In the genomic region with DNA sequence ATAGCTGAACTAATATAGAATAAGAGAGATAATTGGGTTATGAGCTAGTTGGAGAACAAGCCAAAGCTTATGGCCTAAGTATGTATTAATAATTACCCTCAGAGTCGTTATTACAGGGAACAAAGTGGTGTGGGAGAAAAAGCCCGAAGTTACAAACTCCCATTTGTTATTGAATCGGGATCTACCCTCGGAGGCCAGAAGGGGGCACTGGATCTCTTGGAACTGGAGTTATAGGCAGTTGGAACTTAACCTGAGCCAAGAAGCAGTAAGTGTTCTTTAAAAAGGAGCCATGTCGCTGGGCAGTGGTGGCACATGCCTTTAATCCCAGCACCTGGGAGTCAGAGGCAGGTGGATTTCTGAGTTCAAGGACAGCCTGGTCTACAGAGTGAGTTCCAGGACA, we compare ENCODE assay signal across 8 mouse cellular contexts. TPM values are rescaled to one million over a fixed set of nuclear protein-coding genes. Genes with fewer than 3 reads are reported as not detected.
A peak's percentile ranks its signal among the peaks of the same experiment; 100 is the strongest.
DNase-seq lines count a peak whose midpoint lies in the region; ATAC-seq and TF ChIP-seq lines count a peak whose summit lies in the region.

No protein-coding gene starts in this region.

- H3K9me3 ChIP-seq in kidney, embryonic 14.5 days (ENCODE audit: control insufficient read depth, low read length) = no peaks in the 10 kb centered on the region
- H3K9me3 ChIP-seq in E14TG2a.4 (ENCODE audit: low read length) = no peaks in the 10 kb centered on the region
- no peaks in the 10 kb centered on the region for H3K9me3 ChIP-seq in embryonic facial prominence, embryonic 10.5 days

- H3K27me3 ChIP-seq in kidney, embryonic 14.5 days (ENCODE audit: control insufficient read depth, insufficient read depth, low read length) = peaks cover 41% of the 10 kb centered on the region
- peaks cover 45% of the 10 kb centered on the region for H3K27me3 ChIP-seq in E14TG2a.4 (ENCODE audit: insufficient read depth, low read length)
- peaks cover 51% of the 10 kb centered on the region for H3K27me3 ChIP-seq in embryonic facial prominence, embryonic 10.5 days (replicated peaks; ENCODE audit: low read depth, poor library complexity, severe bottlenecking)

- ATAC-seq in kidney, embryonic 14.5 days (ENCODE audit: low FRiP score, low TSS enrichment) = no peak
- no peak for ATAC-seq in activated CD4-positive, CD25-positive, alpha-beta regulatory T cell, adult 4 months

- H3K9ac ChIP-seq in kidney, embryonic 14.5 days (ENCODE audit: low read depth, low read length) = no peak overlapping the region

- intact Hi-C loops in left cerebral cortex, postnatal 4 days (cut with DNase I) = loop anchor here (10.0 kb wide), 1 partner anchor 442 kb away; no protein-coding TSS in a partner anchor

- H3K4me3 ChIP-seq in kidney, embryonic 14.5 days (ENCODE audit: low read length) = no peak overlapping the region
- H3K4me3 ChIP-seq in E14TG2a.4 (replicated peaks; ENCODE audit: low read length) = no peak overlapping the region
- H3K4me3 ChIP-seq in embryonic facial prominence, embryonic 10.5 days = no peak overlapping the region

- TF ChIP-seq CTCF in E14TG2a.4 (conservative IDR thresholded peaks at IDR 0.05; ENCODE audit: low read length) = peak; percentile 38

- H3K36me3 ChIP-seq in kidney, embryonic 14.5 days (ENCODE audit: control insufficient read depth, insufficient read depth, low read length) = no peaks in the 10 kb centered on the region
- H3K36me3 ChIP-seq in E14TG2a.4 (ENCODE audit: insufficient read depth, low read length) = no peaks in the 10 kb centered on the region
- H3K36me3 ChIP-seq in embryonic facial prominence, embryonic 10.5 days (replicated peaks) = no peaks in the 10 kb centered on the region

- no peak overlapping the region for H3K27ac ChIP-seq in kidney, embryonic 14.5 days (ENCODE audit: low read depth, low read length)
- H3K27ac ChIP-seq in embryonic facial prominence, embryonic 10.5 days (replicated peaks) = no peak overlapping the region

- WGBS in kidney, embryonic 14.5 days = 26% methylated on average over 5 of the region's 5 CpGs
- 29% methylated on average over 5 of the region's 5 CpGs for WGBS in embryonic facial prominence, embryonic 10.5 days

- H3K4me2 ChIP-seq in kidney, embryonic 14.5 days (replicated peaks; ENCODE audit: low read depth, low read length) = no peak overlapping the region; the same call in 1 of the 2 replicates

- 0 out of 2 replicates have a peak, but pooled peaks cover 2% of the 10 kb centered on the region for H3K4me1 ChIP-seq in kidney, embryonic 14.5 days (ENCODE audit: control insufficient read depth, insufficient read depth, low read length)
- peaks cover 9% of the 10 kb centered on the region for H3K4me1 ChIP-seq in E14TG2a.4 (replicated peaks; ENCODE audit: low read depth, low read length)
- H3K4me1 ChIP-seq in embryonic facial prominence, embryonic 10.5 days = peaks cover 14% of the 10 kb centered on the region

- peak; percentile 36 for DNase-seq in kidney, adult 11 months
- peak; percentile 36 to 73 for DNase-seq in adrenal gland, adult (ENCODE audit: inconsistent age in 2 of 2, low spot score in 1 of 2)
- peak; percentile 54 for DNase-seq in embryonic facial prominence, embryonic 10.5 days (ENCODE audit: low spot score)
- DNase-seq in left cerebral cortex, postnatal 4 days = peak; percentile 61
- peak; percentile 16 for DNase-seq in retina, adult 2 months (ENCODE audit: low read depth, low spot score)

RNA-seq across cellular contexts. Expression of a gene that starts 2.2 kb away (rescaled TPM):
- polyA plus RNA-seq in kidney, embryonic 14.5 days (2014; fragmentation: Nextera tagmentation; extraction: Ambion mirVana) = not detected in 2 replicates
- polyA plus RNA-seq in embryonic facial prominence, embryonic 10.5 days (2016; fragmentation: Nextera tagmentation; extraction: Ambion mirVana) = 0.06 and 0.09 TPM in 2 replicates
- under 1 TPM; 0.42 to 0.64 TPM for total RNA-seq in left cerebral cortex, postnatal 4 days (2021)
- under 1 TPM in 1 of 2 experiments, not detected in 1; 0.13 TPM for polyA plus RNA-seq in activated CD4-positive, CD25-positive, alpha-beta regulatory T cell, adult 4 months (2017; shearing (Covaris generic))

RNA-seq across cellular contexts. Expression of a gene that starts 27.5 kb away (rescaled TPM):
- polyA plus RNA-seq in kidney, embryonic 14.5 days (2014; fragmentation: Nextera tagmentation; extraction: Ambion mirVana) = 88.9 and 102 TPM in 2 replicates
- polyA plus RNA-seq in embryonic facial prominence, embryonic 10.5 days (2016; fragmentation: Nextera tagmentation; extraction: Ambion mirVana) = 59.7 and 60.9 TPM in 2 replicates
- 100 to 1,000 TPM in 1 of 2 experiments, 10 to 100 TPM in 1; 90.3 to 107 TPM for total RNA-seq in left cerebral cortex, postnatal 4 days (2021)
- polyA plus RNA-seq in activated CD4-positive, CD25-positive, alpha-beta regulatory T cell, adult 4 months (2017; shearing (Covaris generic)) = 100 to 1,000 TPM; 135 to 188 TPM
